Mouse (Mus musculus) forebrain, embryonic 15.5 days (tissue): ENCODE results near the gene Gm13212. TPM values are rescaled to one million over a fixed set of nuclear protein-coding genes. Genes with fewer than 3 reads are reported as not detected.
"Not testable (repeated sequence)": the region's sequence is repeated elsewhere in the genome, so short reads cannot be mapped to it uniquely, and the experiment has no call there.

ENCODE experiments used
- ATAC-seq: fragments of 200-750 bp; cut with Nextera tagmentation; replicated peaks from 2 replicates; pipeline ENCODE4 v1.8.0; 2017; ENCODE audit warnings: mild to moderate bottlenecking, moderate TSS enrichment, moderate library complexity
- H3K27ac ChIP-seq: fragments of 300-500 bp; sonication (generic); replicated peaks from 2 replicates; pipeline ENCODE4 v1.5.1; 2015; ENCODE audit warnings: mild to moderate bottlenecking, inconsistent platforms
- H3K27me3 ChIP-seq: fragments of 300-500 bp; sonication (generic); 2 replicates; pipeline ENCODE4 v1.6.1; 2015; ENCODE audit warnings: inconsistent platforms
- H3K36me3 ChIP-seq: fragments of 300-500 bp; sonication (generic); 2 replicates; pipeline ENCODE4 v1.6.1; 2015; ENCODE audit warnings: mild to moderate bottlenecking, inconsistent platforms
- H3K4me1 ChIP-seq: fragments of 300-500 bp; sonication (generic); 2 replicates; pipeline ENCODE4 v1.6.1; 2015; ENCODE audit warnings: inconsistent platforms
- H3K4me2 ChIP-seq: fragments of 300-500 bp; sonication (generic); replicated peaks from 2 replicates; pipeline ENCODE4 v1.6.1; 2015; ENCODE audit warnings: mild to moderate bottlenecking, inconsistent platforms
- H3K4me3 ChIP-seq: fragments of 300-500 bp; sonication (generic); 2 replicates; pipeline ENCODE4 v1.5.1; 2015; ENCODE audit warnings: mild to moderate bottlenecking, inconsistent platforms
- H3K9ac ChIP-seq: fragments of 300-500 bp; sonication (generic); replicated peaks from 2 replicates; pipeline ENCODE4 v1.6.1; 2015; ENCODE audit warnings: mild to moderate bottlenecking, inconsistent platforms
- H3K9me3 ChIP-seq: fragments of 300-500 bp; sonication (generic); 2 replicates; pipeline ENCODE4 v1.6.1; 2016; ENCODE audit warnings: inconsistent platforms
- WGBS: fragments of 180-500 bp; shearing (Covaris S2); methylation state at CpG from one replicate; pipeline ENCODE4 v1.1.7; 2015; ENCODE audit warnings: mixed read lengths; 5-methylcytosine and 5-hydroxymethylcytosine counted together
- polyA plus RNA-seq: library from polyadenylated mRNA; unstranded; fragments of >200 nt; fragmentation: Nextera tagmentation; extraction: Ambion mirVana; gene quantifications from 2 replicates; pipeline ENCODE4 v1.2.1, GENCODE M21; 2015

Gm13212 gene
- polyA plus RNA-seq, 1 experiment from 2014 or later: 0.22 TPM

- H3K4me1 ChIP-seq, H3K36me3 ChIP-seq, ATAC-seq, H3K27me3 ChIP-seq, H3K27ac ChIP-seq, H3K4me3 ChIP-seq, H3K4me2 ChIP-seq, H3K9ac ChIP-seq: not testable (repeated sequence)
- 52% methylated on average over 1 of the region's 1 CpGs for WGBS
- peaks cover 11% of the 10 kb centered on the region for H3K9me3 ChIP-seq
Observed at GRCm38 (mm10) chr4:145594183-145594582, 9.2 kb downstream of the Gm13212 start.

- H3K27me3 ChIP-seq, H3K4me3 ChIP-seq, H3K9ac ChIP-seq, H3K4me1 ChIP-seq, H3K36me3 ChIP-seq, H3K27ac ChIP-seq, H3K4me2 ChIP-seq, ATAC-seq: not testable (repeated sequence)
- 85% methylated on average over 4 of the region's 4 CpGs for WGBS
- H3K9me3 ChIP-seq: peaks cover 11% of the 10 kb centered on the region
Observed at GRCm38 (mm10) chr4:145594798-145595197, 9.8 kb downstream of the Gm13212 start.

- not testable (repeated sequence) for H3K9me3 ChIP-seq
Observed at GRCm38 (mm10) chr4:145640416-145641185, 55.6 kb downstream of the Gm13212 start.

GRCm38 (mm10) chr4:145670385-145670784, 85.4 kb downstream of the Gm13212 start, which contains the start of gene Zfp980:
TSS of gene Zfp980 (plus strand) at chr4:145670685.
- 83% methylated on average over 3 of the region's 3 CpGs for WGBS
- not testable (repeated sequence) for H3K27ac ChIP-seq, H3K27me3 ChIP-seq, H3K36me3 ChIP-seq, H3K9me3 ChIP-seq, H3K4me1 ChIP-seq, H3K4me2 ChIP-seq, ATAC-seq, H3K4me3 ChIP-seq, H3K9ac ChIP-seq

More at GRCm38 (mm10) chr4:145640416-145641185, 55.6 kb downstream of the Gm13212 start:
- H3K27ac ChIP-seq, ATAC-seq, H3K4me1 ChIP-seq, H3K4me3 ChIP-seq, H3K27me3 ChIP-seq, H3K4me2 ChIP-seq, H3K9ac ChIP-seq, H3K36me3 ChIP-seq: not testable (repeated sequence)
- WGBS: 31% methylated on average over 82 of the region's 83 CpGs

- H3K27ac ChIP-seq, H3K4me1 ChIP-seq, ATAC-seq, H3K9me3 ChIP-seq, H3K4me2 ChIP-seq, H3K27me3 ChIP-seq, H3K36me3 ChIP-seq, H3K4me3 ChIP-seq, H3K9ac ChIP-seq: not testable (repeated sequence)
- 66% methylated on average over 2 of the region's 2 CpGs for WGBS
Observed at GRCm38 (mm10) chr4:145674286-145674780, 89.4 kb downstream of the Gm13212 start.

Other genes with a start within 250 kb of the Gm13212 start
- gene Zfp990, start 74.4 kb upstream of the Gm13212 start, polyA plus RNA-seq: not detected in 2 replicates
- 0.06 TPM in 1 of 2 replicates, not detected in the other for gene Zfp980, start 85.5 kb downstream of the Gm13212 start, polyA plus RNA-seq